Mouse (Mus musculus): ENCODE measurements around the gene Arcn1.

- TF ChIP-seq CTCF (IDR thresholded peaks at IDR 0.05; ENCODE audit: control insufficient read depth, insufficient read depth, low read length) (no peak), POLR2A (IDR thresholded peaks at IDR 0.05; ENCODE audit: borderline replicate concordance, control insufficient read depth, low read depth, low read length) (no peak)
These were observed 21.0 kb downstream of the Arcn1 start for GRCm38 (mm10) chr9:44746666-44747065.
